Mouse (Mus musculus) activated CD4-positive, CD25-positive, alpha-beta regulatory T cell, adult 4 months (primary cell): ENCODE measurements around the gene Srsf9. TPM values are rescaled to one million over a fixed set of nuclear protein-coding genes. Genes with fewer than 3 reads are reported as not detected.
"Not testable (repeated sequence)": the region's sequence is repeated elsewhere in the genome, so short reads cannot be mapped to it uniquely, and the experiment has no call there.

ENCODE experiments used
- ATAC-seq: one replicate; pipeline ENCODE4 v1.8.0; 2017
- polyA plus RNA-seq, 2 experiments: library from polyadenylated mRNA; unstranded; fragments of 100-300 nt; shearing (Covaris generic); gene quantifications; one replicate each; pipeline ENCODE4 v1.2.1; 2017

Gene Srsf9
- polyA plus RNA-seq: 10 to 100 TPM; 17.9 to 23.8 TPM

GRCm38 (mm10) chr5:115326875-115327609 is at the start of gene Srsf9:
TSS of gene Srsf9 (plus strand) at chr5:115327177.
- ATAC-seq: peak; percentile 77

- ATAC-seq: no peak
Measured at GRCm38 (mm10) chr5:115278053-115278452, 48.9 kb upstream of the Srsf9 start.

GRCm38 (mm10) chr5:115278785-115279184 is 48.2 kb upstream of the Srsf9 start:
- ATAC-seq: no peak

- ATAC-seq: peak; percentile 92
Measured at GRCm38 (mm10) chr5:115279226-115280049, 47.5 kb upstream of the Srsf9 start, which contains the start of gene Coq5. TSS of gene Coq5 (plus strand) at chr5:115279666.

DNA sequence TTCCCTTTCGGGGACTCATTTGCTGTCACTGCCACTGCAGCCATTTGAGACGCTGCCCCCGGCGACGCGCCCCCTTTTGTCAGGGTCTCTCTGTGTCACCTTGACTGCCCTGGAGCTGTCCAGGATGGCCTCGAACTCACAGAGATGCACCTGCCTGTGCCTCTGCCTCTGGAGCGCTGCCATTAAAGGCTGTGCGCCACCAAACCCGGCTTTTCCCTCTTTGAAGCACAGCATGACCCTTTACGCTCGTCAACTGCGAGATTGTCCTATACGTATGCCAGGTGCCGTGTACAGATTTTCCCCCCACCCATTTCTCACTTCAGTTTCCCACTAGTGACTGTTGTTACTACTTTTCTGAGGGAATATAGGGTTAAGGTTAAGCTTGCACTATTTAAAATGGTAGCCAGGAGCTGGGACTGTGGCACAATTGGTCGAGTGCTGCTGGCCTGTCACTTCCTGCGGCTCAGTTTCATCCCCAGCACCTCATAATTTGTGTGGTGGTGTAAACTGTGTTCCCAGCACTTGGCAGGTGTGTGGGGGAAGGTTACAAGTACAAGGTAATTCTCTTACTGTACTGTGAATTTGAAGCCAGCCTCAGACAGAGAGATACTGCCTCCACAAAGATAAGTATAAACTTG is 46.8 kb upstream of the Srsf9 start:
- no peak for ATAC-seq

DNA sequence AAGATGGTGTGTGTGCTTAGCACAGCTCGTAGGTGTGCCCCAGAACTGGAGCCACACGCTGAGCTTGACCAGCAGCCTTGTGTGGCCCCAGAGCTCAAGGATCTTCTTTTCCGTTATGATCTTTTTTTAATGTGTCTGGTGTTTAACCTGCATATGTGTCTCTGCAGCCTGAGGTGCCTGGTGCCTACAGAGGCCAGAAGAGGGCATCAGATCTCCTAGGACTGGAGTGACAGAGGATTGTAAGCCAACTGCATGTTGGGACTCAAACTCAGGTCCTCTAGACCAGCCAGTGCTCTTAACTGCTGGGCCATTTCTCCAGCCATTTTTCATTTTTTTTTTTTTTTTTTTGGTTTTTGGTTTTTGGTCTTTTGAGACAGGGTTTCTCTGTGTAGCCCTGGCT is 42.2 kb upstream of the Srsf9 start:
- no peak for ATAC-seq

DNA sequence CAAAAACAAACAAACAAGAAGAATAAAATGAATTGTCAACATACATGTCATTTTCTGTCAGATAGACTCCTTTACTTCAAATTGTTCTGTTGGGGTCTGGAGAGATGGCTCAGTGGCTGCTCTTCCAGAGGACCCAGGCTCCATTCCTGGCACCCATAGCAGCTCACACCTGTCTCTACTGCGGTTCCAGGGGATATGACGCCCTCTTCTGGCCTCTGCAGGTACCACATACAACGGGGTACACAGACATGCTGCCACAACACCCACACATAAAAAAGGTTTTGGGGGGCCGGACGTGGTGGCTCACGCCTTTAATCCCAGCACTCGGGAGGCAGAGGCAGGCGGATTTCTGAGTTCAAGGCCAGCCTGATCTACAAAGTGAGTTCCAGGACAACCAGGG is 32.8 kb upstream of the Srsf9 start:
- no peak for ATAC-seq

DNA sequence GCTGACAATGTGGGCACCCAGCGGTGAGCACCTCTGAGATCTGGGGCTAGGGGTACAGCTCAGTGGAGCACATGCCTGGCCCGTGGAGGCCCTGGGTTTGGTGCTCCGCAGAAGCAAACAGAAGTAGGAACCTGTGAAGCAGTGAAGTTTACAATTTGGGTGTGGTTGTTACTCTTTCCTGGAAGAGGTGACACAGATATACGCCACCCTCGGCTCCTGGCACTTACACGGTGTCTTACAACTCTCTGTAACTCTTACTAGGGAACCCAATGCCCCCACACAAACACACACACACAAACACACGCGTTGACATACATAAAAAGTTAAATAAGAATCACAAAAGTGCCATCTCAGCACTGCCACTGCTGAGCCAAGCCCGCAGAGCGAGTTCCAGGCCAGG is 30.6 kb upstream of the Srsf9 start:
- no peak for ATAC-seq

GRCm38 (mm10) chr5:115300035-115300744 is 26.8 kb upstream of the Srsf9 start:
- peak; percentile 51 for ATAC-seq

- ATAC-seq: peak; percentile 93
Measured at GRCm38 (mm10) chr5:115300792-115301614, 26.0 kb upstream of the Srsf9 start, which contains the start of gene Dynll1. TSS of gene Dynll1 (minus strand) at chr5:115300999.

- ATAC-seq: no peak
Measured at GRCm38 (mm10) chr5:115301615-115302014, 25.4 kb upstream of the Srsf9 start.

GRCm38 (mm10) chr5:115302190-115302589 is 24.8 kb upstream of the Srsf9 start:
- not testable (repeated sequence) for ATAC-seq

- ATAC-seq: no peak
Measured at GRCm38 (mm10) chr5:115312354-115312753, 14.6 kb upstream of the Srsf9 start.

GRCm38 (mm10) chr5:115312816-115313667 is 13.9 kb upstream of the Srsf9 start:
- ATAC-seq: no peak

- no peak for ATAC-seq
Measured at GRCm38 (mm10) chr5:115313668-115313943, 13.4 kb upstream of the Srsf9 start.

DNA sequence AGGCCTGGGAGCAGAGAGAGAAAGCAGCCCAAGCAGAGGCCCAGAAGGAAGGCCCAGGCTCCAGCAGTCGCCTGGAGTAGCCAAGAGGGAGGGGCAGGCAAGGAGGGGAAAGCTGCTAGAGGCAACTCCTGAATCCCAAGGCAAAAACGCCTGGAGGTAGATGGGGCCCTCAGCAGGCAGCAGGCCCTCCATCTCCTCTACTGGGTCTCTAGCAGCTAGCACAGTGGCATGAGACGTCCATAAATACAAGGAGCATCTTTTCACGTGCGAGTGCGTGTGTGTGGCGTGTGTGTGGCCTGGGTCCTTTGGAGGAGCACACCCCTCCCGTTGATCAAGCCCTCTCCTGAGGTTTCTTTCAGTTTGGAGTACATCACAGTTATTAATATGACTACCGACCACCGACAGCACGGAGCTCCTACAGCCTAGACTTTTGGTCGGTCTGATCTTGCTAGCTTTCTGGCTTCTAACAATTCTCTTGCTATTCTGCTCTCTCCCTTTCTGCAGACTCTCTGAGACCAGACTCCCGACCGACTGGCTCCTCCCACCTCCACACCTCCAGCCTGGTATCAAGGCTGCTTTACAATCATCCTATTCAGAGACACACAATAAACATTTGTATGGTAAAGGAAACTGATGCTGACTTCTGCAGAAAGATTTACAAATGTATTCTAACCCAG is 9.9 kb upstream of the Srsf9 start:
- ATAC-seq: no peak

- no peak for ATAC-seq
Measured at GRCm38 (mm10) chr5:115317645-115318328, 9.2 kb upstream of the Srsf9 start.

DNA sequence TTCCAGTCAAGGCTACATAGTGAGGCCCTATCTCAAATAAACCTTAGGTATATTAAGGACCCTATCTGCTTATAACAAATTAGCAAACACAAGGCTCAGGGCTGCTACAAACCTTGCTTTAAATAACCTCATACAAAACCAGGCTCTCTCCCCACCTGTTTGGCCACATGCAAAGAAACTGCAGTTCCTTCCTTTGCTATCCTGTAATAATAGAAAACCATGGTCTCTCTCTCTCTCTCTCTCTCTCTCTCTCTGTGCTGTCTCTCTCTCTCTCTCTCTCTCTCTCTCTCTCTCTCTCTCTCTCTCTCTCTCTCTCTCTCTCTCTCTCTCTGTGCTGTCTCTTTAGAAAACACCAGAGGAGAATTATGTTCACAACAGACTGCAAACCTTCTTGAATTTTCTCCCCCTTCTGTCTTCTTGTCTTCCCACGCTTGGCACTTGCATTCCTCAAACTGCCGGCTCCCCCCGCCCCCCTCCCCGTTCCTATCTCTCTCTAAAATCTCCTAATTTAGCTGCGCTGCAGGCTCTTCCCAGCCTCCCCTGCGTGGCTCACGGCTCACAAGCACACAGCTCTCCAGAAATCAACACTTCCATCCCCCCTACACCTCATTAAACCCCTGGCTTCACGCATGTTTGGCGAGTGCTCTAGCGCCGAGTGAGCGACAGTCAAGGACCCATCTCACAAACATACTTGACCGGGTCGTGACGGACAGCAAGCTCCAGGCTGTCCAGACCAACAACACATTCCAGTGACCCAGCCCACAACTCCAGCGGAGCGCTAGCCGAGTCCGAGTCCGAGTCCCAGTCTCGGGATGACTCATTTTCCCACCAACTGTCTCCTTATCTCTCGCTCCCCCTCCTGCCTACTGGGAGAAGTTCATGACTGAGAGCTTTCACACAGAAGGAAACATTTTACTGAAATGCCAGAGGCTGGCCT is 7.7 kb upstream of the Srsf9 start:
- ATAC-seq: peak; percentile 28
